Mouse (Mus musculus): ENCODE results near the gene Tmem126a. TPM values are rescaled to one million over a fixed set of nuclear protein-coding genes. Genes with fewer than 3 reads are reported as not detected.

Gene Tmem126a
- polyA plus RNA-seq (2016; fragmentation: Nextera tagmentation; extraction: Ambion mirVana), result 129 and 140 TPM in 2 replicates

DNA sequence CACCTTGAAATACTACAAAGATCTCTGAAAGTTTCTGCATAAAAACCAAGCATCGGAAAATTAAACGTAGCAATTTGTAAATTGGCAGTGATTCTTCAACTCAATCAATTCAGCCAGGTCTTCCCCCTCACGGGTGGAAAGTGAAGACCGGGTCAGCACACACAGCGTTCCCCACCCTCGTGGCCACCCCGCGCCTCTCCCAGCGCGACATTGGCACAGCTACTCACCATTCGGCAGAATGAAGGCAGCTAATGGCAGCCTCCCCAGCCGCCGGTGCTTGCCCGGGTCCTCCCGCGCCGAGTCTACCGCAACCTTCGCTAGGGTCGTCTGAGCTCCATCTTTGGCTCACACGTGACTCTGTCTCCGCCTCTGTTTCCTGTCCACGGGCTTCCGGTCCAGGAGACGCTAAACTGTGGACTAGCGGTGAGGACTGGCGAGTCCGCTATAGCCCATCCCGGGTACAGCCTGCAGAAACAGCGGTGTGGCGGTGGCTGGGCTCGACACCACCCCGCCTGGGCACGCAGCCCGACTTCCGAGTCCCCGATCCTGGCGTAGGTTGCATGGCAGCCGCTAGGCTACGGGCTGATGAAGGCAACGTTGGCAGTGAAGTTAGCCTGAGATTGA, at the start of gene Tmem126a:
TSS of gene Tmem126a (minus strand) at position 385 of the 624 bp plus-strand sequence.
- Histone ChIP-seq H3K27me3 (ENCODE audit: low read depth, poor library complexity, severe bottlenecking) (peaks cover 10% of the 10 kb centered on the region; the same call in 1 of the 2 replicates), H3K9me3 (replicated peaks) (no peaks in the 10 kb centered on the region), H3K36me3 (peaks cover 26% of the 10 kb centered on the region), H3K4me3 (peak within 1 kb of the TSS; percentile 78), H3K27ac (peak within 1 kb of the TSS; percentile 92), H3K4me1 (peaks cover 15% of the 10 kb centered on the region)
- DNase-seq (ENCODE audit: low spot score), result peak; percentile 90
- WGBS, result under 1% methylated on average over 41 of the region's 41 CpGs

GRCm38 (mm10) chr7:90482607-90483006, 25.6 kb upstream of the Tmem126a start:
- Histone ChIP-seq H3K27me3 (ENCODE audit: low read depth, poor library complexity, severe bottlenecking) (peaks cover 9% of the 10 kb centered on the region), H3K4me1 (no peaks in the 10 kb centered on the region), H3K27ac (no peak overlapping the region), H3K9me3 (replicated peaks) (no peaks in the 10 kb centered on the region), H3K4me3 (no peak overlapping the region), H3K36me3 (no peaks in the 10 kb centered on the region)
- 90% methylated on average over 2 of the region's 2 CpGs for whole genome bisulfite sequencing
- DNase-seq (ENCODE audit: low spot score), result no peak

DNA sequence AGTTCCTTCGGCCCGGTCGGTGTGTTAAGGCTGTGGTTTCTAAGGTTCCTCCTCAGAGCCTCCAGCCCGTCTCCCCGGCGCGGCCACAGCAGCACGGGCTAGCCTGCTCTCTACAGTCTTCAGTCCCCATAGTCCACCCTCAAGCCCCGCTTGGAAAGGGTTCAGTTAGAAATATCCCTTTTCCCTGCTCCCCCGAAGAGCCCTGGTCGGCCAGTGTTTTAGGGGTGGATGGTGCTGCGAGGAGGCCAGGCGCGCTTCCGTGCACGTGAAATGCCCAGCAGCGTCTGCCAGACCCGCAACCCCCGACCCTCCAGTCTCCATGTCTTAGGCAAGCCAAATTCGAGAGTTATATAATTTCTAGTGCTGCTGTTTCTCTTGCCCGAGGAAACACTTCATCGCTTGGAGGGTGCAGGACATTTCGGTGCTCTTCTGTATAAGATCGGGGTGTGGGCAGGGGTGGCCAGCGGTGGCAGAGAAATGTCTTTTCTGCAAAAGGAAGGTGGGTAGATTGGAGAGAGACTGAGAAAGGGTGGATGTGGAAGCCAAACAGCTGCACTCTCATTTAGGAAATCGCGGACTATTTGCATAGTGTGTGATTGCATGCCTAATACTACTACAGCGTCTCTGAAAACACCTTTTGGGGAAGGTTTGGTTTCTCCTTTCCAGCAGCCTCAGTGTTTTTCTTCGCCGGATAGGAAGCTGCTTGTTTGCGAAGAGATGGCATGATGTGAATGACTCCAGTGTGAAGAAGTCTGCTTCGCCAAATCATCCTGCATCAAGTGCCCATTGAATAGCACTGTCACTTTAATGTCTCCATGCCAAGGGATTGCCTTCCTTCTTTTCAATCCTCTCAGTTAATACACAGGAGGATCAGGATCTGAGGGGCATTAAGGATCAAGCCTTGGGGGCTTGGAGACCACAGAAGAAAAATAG, 19.6 kb upstream of the Tmem126a start, which contains the start of gene Dlg2:
TSS of gene Dlg2 (plus strand) at position 360 of the 933 bp plus-strand sequence.
- no peak for DNase-seq (ENCODE audit: low spot score)
- Histone ChIP-seq H3K4me1 (peaks cover 16% of the 10 kb centered on the region), H3K27me3 (ENCODE audit: low read depth, poor library complexity, severe bottlenecking) (peaks cover 18% of the 10 kb centered on the region), H3K27ac (peak within 1 kb of the TSS; percentile 85), H3K36me3 (no peaks in the 10 kb centered on the region), H3K4me3 (peak within 1 kb of the TSS; percentile 70), H3K9me3 (replicated peaks) (no peaks in the 10 kb centered on the region)
- WGBS, result under 1% methylated on average over 32 of the region's 32 CpGs

- peak; percentile 98 for DNase-seq (ENCODE audit: low spot score)
- peaks cover 18% of the 10 kb centered on the region for H3K27me3 ChIP-seq (ENCODE audit: low read depth, poor library complexity, severe bottlenecking)
- 2% methylated on average over 36 of the region's 36 CpGs for WGBS
- H3K36me3 ChIP-seq, result 0 out of 2 replicates have a peak, but pooled peaks cover 2% of the 10 kb centered on the region
- no peaks in the 10 kb centered on the region for H3K9me3 ChIP-seq (replicated peaks)
- H3K4me1 ChIP-seq, result peaks cover 16% of the 10 kb centered on the region
- peak within 1 kb of the TSS; percentile 85 for H3K27ac ChIP-seq
- peak within 1 kb of the TSS; percentile 70 for H3K4me3 ChIP-seq
These were observed 18.8 kb upstream of the Tmem126a start, which contains the start of gene Tmem126b for GRCm38 (mm10) chr7:90475793-90476312. Tmem126b (minus strand) TSS chr7:90476001.

DNA sequence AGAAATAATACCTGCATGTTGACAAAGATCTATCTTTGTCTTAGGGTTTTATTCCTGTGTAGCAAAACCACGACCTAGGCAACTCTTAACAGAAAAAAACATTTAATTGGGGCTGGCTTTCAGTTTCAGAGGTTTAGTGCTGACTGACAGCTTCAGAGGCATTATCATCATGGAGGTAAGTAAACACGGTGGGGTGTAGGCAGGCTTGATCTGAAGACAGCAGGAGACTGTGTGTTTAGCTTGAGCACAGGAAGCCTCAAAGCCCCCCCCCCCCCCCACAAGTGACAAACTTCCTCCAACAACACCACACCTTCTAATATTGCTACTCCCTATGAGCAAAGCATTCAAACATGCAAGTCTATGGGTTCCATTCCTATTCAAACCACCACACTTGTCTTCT, 16.5 kb upstream of the Tmem126a start:
- Histone ChIP-seq H3K9me3 (replicated peaks) (no peaks in the 10 kb centered on the region), H3K4me3 (no peak overlapping the region), H3K36me3 (peaks cover 19% of the 10 kb centered on the region), H3K27me3 (ENCODE audit: low read depth, poor library complexity, severe bottlenecking) (peaks cover 16% of the 10 kb centered on the region), H3K4me1 (peaks cover 16% of the 10 kb centered on the region), H3K27ac (no peak overlapping the region)
- DNase-seq (ENCODE audit: low spot score), result no peak
- 80% methylated on average over 2 of the region's 2 CpGs for WGBS

GRCm38 (mm10) chr7:90461441-90461840, 4.4 kb upstream of the Tmem126a start:
- peaks cover 10% of the 10 kb centered on the region; the same call in 1 of the 2 replicates for H3K27me3 ChIP-seq (ENCODE audit: low read depth, poor library complexity, severe bottlenecking)
- DNase-seq (ENCODE audit: low spot score), result no peak
- 91% methylated on average over 5 of the region's 5 CpGs for WGBS

DNA sequence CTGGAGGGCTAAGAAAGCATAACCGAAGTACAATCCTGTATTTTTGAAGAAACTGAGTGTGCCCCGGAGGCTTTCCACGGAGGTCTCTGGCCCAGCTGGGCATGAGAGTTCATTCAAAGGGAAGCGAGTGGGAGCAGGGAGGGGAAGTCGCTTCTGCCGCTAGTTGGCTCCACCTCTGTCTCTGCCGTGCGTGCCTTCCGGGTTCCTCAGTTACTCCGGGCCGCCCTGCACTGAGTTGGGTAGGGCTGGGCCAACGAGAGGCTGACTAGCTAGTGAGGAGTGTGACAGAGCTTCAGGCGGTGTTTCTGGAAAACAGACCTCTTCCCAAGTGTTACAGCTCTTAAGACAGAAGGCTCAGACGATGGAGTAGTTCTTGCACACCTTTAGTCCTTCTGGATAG, 3.9 kb upstream of the Tmem126a start:
- peak; percentile 34 for DNase-seq (ENCODE audit: low spot score)
- peaks cover 12% of the 10 kb centered on the region for H3K4me1 ChIP-seq
- H3K4me3 ChIP-seq, result no peak overlapping the region
- no peak overlapping the region for H3K27ac ChIP-seq
- 26% methylated on average over 14 of the region's 14 CpGs for WGBS
- H3K9me3 ChIP-seq (replicated peaks), result no peaks in the 10 kb centered on the region
- peaks cover 10% of the 10 kb centered on the region; the same call in 1 of the 2 replicates for H3K27me3 ChIP-seq (ENCODE audit: low read depth, poor library complexity, severe bottlenecking)
- H3K36me3 ChIP-seq, result no peaks in the 10 kb centered on the region

More at GRCm38 (mm10) chr7:90461441-90461840, 4.4 kb upstream of the Tmem126a start:
- H3K27ac ChIP-seq, result no peak overlapping the region
- H3K36me3 ChIP-seq, result no peaks in the 10 kb centered on the region
- H3K4me1 ChIP-seq, result peaks cover 7% of the 10 kb centered on the region
- H3K9me3 ChIP-seq (replicated peaks), result no peaks in the 10 kb centered on the region
- H3K4me3 ChIP-seq, result no peak overlapping the region

GRCm38 (mm10) chr7:90460330-90460729, 3.3 kb upstream of the Tmem126a start:
- Histone ChIP-seq H3K27me3 (ENCODE audit: low read depth, poor library complexity, severe bottlenecking) (peaks cover 10% of the 10 kb centered on the region; the same call in 1 of the 2 replicates), H3K4me1 (peaks cover 15% of the 10 kb centered on the region), H3K27ac (no peak overlapping the region), H3K36me3 (no peaks in the 10 kb centered on the region), H3K9me3 (replicated peaks) (no peaks in the 10 kb centered on the region), H3K4me3 (no peak overlapping the region)
- DNase-seq (ENCODE audit: low spot score), result no peak
- 60% methylated on average over 10 of the region's 10 CpGs for WGBS

- peaks cover 10% of the 10 kb centered on the region; the same call in 1 of the 2 replicates for H3K27me3 ChIP-seq (ENCODE audit: low read depth, poor library complexity, severe bottlenecking)
- peak overlapping the region; percentile 92 for H3K27ac ChIP-seq
- peaks cover 22% of the 10 kb centered on the region for H3K36me3 ChIP-seq
- 24% methylated on average over 10 of the region's 10 CpGs for WGBS
- DNase-seq (ENCODE audit: low spot score), result no peak
- peak overlapping the region; percentile 78 for H3K4me3 ChIP-seq
- H3K9me3 ChIP-seq (replicated peaks), result no peaks in the 10 kb centered on the region
- peaks cover 15% of the 10 kb centered on the region for H3K4me1 ChIP-seq
These were observed 488 bp upstream of the Tmem126a start for GRCm38 (mm10) chr7:90457517-90457916.

DNA sequence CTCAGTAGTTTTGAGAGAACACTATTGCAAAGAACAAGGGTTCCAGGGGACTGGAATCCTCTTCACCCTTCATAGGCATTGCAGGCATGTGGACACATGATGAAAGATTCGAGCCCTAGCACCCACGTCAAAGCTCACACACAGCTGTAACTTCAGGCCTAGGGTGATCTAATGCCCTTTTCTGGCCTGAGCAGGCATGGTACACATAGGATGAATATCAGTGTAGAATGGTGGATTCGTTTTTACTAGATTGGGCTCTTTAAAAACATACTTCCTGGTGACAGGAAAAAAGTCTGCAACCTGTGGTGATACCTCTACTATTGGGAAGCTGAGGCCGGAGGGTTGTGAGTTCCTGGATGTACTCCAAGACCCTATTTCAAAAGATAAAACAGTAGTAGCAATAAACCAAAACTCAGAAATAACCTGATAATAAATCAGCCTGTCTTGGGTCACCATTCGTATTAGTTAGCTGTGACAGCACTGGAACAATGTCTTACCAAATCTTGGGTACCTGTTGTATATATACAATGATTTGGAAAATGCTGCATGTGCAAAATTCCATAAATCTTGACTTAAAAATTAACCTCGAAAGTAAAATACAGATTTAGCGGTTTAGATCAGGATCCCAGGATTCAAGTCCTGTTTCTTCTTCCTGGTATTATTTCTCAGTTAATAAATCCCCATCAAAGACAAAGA, 732 bp downstream of the Tmem126a start:
- H3K4me3 ChIP-seq, result peak overlapping the region; percentile 78
- peaks cover 10% of the 10 kb centered on the region; the same call in 1 of the 2 replicates for H3K27me3 ChIP-seq (ENCODE audit: low read depth, poor library complexity, severe bottlenecking)
- 37% methylated on average over 7 of the region's 7 CpGs for WGBS
- peaks cover 15% of the 10 kb centered on the region for H3K4me1 ChIP-seq
- DNase-seq (ENCODE audit: low spot score), result no peak
- no peaks in the 10 kb centered on the region for H3K9me3 ChIP-seq (replicated peaks)
- peaks cover 33% of the 10 kb centered on the region for H3K36me3 ChIP-seq
- peak overlapping the region; percentile 92 for H3K27ac ChIP-seq

DNA sequence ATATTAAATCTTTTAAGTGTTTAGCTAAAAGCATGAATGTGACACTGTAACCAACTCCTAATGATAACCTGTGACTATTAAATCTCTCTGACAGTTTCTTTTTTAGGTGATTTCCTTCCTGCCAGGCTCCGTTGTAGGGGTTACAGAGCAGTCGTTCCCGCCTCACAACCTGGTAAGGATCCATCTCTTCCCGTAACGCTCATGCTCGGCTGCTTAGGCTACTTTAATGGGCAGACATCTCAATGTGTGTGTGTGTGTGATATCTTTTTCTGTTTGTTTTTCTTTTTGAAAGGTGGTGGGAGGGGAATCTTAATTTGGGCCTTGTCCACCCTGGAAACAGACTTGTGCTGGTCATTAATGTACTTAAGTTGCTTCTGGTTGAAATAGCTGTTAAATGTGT, 12.8 kb downstream of the Tmem126a start:
- Histone ChIP-seq H3K27ac (peak overlapping the region; percentile 100), H3K4me3 (peak overlapping the region; percentile 95)
- under 1% methylated on average over 6 of the region's 6 CpGs for WGBS

More for the DNA sequence above, 12.8 kb downstream of the Tmem126a start:
- H3K27me3 ChIP-seq (ENCODE audit: low read depth, poor library complexity, severe bottlenecking), result no peaks in the 10 kb centered on the region
- H3K36me3 ChIP-seq, result peaks cover 30% of the 10 kb centered on the region
- H3K9me3 ChIP-seq (replicated peaks), result no peaks in the 10 kb centered on the region
- peak; percentile 35 for DNase-seq (ENCODE audit: low spot score)
- no peaks in the 10 kb centered on the region for H3K4me1 ChIP-seq

Measured in limb, embryonic 10.5 days (tissue).